Mouse (Mus musculus) erythroblast, adult 5-6 weeks (primary cell): ENCODE results near the gene G3bp1. TPM values are rescaled to one million over a fixed set of nuclear protein-coding genes. Genes with fewer than 3 reads are reported as not detected.

Source experiments
- ATAC-seq: replicated peaks from 2 replicates; pipeline ENCODE4 v1.8.0; 2016; ENCODE audit warnings: moderate number of reproducible peaks, mild to moderate bottlenecking, moderate TSS enrichment, inconsistent platforms; ENCODE audit not compliant: poor library complexity, low FRiP score, severe bottlenecking
- total RNA-seq, 2 experiments: library from RNA; stranded (forward) in 1 of 2; stranded (reverse) in 1 of 2; fragments of 150-400 nt in 1 of 2; fragments of 200-764, 138-1000 nt in 1 of 2; gene quantifications; 2 replicates each; pipeline versions ENCODE4 v1.2.3 to v1.2.4; 2015 to 2017; ENCODE audit warnings: low replicate concordance in 2 of 2

G3bp1 gene
- total RNA-seq, 2 experiments from 2014 or later = 13.3 to 19.0 TPM

DNA sequence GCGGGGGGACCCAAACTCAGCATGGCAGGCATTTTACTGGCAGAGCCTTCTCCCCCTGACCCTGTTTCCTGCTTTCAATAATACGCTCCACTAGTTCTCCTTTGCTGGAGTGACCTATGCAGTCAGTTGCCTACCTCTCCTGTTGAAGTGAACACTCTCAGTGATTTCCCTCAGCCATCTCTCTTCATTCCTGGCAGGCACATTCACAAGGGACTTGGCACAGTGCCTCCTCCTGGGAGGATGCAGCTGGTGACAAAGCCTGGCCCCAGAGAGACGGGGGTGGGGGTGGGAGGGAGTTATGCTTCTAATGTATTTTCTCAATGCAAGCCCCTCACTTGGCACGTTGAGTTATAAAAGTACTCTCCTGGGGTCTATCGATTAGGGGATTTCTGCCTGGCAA, 63.9 kb downstream of the G3bp1 start:
- no peak for ATAC-seq

DNA sequence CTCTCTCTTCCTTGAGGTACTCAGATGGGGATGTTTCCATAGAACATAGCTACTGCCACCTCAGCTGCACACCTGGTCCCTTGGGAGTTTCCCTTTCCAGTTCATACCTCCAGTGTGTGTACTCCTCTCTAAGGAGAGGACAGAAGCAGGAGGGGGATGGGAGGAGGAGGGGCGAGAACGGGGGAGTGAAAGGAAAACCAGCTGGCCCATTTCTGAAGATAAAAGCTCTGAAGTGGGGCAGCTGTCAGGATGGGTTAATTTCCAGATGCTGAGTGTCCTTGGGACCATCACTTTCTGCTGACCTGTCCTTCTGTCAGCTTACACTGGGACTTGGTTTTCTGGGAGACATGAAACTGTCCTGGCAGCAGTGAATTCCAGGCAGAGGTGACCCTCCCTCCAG, 65.3 kb downstream of the G3bp1 start:
- no peak for ATAC-seq

DNA sequence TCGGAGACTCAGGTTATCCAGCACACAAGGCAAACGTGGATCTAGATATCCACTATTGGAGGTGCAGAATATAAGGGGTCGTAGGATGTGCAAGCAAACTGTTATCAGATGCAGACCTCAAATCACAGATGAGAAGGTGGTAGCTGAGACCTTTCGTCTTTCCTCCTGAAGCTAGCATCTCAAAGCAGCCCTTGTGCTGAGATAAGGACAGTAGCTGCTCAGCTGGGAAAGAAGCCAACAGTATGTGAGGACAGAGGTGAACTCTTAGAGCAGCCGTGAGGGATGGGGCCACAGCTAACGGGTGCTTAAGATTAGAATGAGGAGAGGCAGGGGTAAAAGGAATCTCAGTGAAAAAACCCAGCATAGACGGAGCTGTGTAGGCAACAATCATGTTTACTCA, 72.6 kb downstream of the G3bp1 start:
- no peak for ATAC-seq

DNA sequence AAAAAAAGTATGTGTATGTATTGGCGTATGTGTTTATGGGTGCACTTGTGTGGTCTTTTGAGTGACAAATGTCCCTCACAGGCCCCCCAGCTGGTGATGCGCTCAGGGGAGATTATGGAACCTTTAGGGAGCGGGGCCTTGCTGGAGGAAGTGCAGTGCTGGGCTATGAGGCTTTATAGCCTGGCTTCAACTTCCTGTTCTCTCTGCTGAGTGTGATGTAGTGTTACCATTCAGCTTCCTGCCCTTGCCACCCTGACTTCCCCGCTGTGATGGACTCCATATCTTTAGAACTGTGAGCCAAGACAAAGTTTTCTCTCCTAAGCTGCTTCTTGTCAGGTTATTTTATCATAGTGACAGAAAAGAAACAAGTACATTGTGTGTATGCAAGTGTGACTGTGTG, 73.2 kb downstream of the G3bp1 start:
- no peak for ATAC-seq

DNA sequence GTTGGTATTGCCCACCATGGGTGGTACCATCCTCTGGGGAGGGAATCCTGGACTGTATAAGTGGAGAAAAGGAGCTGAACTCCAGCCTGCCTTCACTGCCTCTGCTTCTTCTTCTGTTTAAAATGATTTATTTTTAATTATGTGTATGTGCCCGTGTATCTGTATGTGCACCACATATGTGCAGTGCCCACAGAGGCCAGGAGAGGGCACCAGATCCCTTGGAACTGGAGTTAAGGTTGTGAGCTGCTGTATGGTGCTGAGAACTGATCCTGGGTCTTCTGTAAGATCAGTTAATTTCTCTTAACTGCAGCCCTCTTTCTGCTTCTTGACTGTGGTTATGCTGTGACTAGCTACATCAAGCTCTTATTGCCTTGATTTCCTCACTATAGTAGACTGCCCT, 76.2 kb downstream of the G3bp1 start:
- ATAC-seq = no peak

Other genes starting within 250 kb of the G3bp1 start
- gene Fat2, start 133.1 kb upstream of the G3bp1 start, total RNA-seq (2015; ENCODE audit: low replicate concordance) = not detected in 2 replicates
- not detected in 2 replicates for gene Fat2, start 133.1 kb upstream of the G3bp1 start, total RNA-seq (2017; ENCODE audit: low replicate concordance)
- 1.7 TPM in 2 replicates for gene Sparc, start 46.5 kb upstream of the G3bp1 start, total RNA-seq (2015; ENCODE audit: low replicate concordance)
- 0.85 and 0.98 TPM in 2 replicates for gene Sparc, start 46.5 kb upstream of the G3bp1 start, total RNA-seq (2017; ENCODE audit: low replicate concordance)
- 25.9 and 45.8 TPM in 2 replicates for gene Atox1, start 8.4 kb upstream of the G3bp1 start, total RNA-seq (2015; ENCODE audit: low replicate concordance)
- gene Atox1, start 8.4 kb upstream of the G3bp1 start, total RNA-seq (2017; ENCODE audit: low replicate concordance) = 18.7 and 20.2 TPM in 2 replicates
- not detected in 2 replicates for gene Glra1, start 138.5 kb downstream of the G3bp1 start, total RNA-seq (2015; ENCODE audit: low replicate concordance)
- gene Glra1, start 138.5 kb downstream of the G3bp1 start, total RNA-seq (2017; ENCODE audit: low replicate concordance) = not detected in 2 replicates